Mouse (Mus musculus) heart, embryonic 16.5 days (tissue): ENCODE results near the gene Pla2g4d. TPM values are rescaled to one million over a fixed set of nuclear protein-coding genes. Genes with fewer than 3 reads are reported as not detected.

Experiments used
- ATAC-seq: fragments of 200-750 bp; cut with Nextera tagmentation; replicated peaks from 2 replicates; pipeline ENCODE4 v1.8.0; 2017; ENCODE audit warnings: moderate number of reproducible peaks; ENCODE audit not compliant: insufficient read depth, low FRiP score; ENCODE audit errors: extremely low read depth
- H3K27ac ChIP-seq: fragments of 300-500 bp; sonication (generic); 2 replicates; pipeline ENCODE4 v1.5.1; 2014; ENCODE audit warnings: mild to moderate bottlenecking, low read length, control low read depth, moderate library complexity
- H3K27me3 ChIP-seq: fragments of 300-500 bp; sonication (generic); 2 replicates; pipeline ENCODE4 v1.6.1; 2014; ENCODE audit warnings: low read length, mixed read lengths; ENCODE audit not compliant: control insufficient read depth, insufficient read depth
- H3K36me3 ChIP-seq: fragments of 300-500 bp; sonication (generic); 2 replicates; pipeline ENCODE4 v1.6.1; 2014; ENCODE audit not compliant: control insufficient read depth, insufficient read depth
- H3K4me1 ChIP-seq: fragments of 300-500 bp; sonication (generic); 2 replicates; pipeline ENCODE4 v1.6.1; 2014; ENCODE audit warnings: low read length, mixed read lengths; ENCODE audit not compliant: control insufficient read depth, insufficient read depth
- H3K4me2 ChIP-seq: fragments of 300-500 bp; sonication (generic); 2 replicates; pipeline ENCODE4 v1.6.1; 2014; ENCODE audit warnings: low read depth, mild to moderate bottlenecking, control low read depth, low read length
- H3K4me3 ChIP-seq: fragments of 300-500 bp; sonication (generic); 2 replicates; pipeline ENCODE4 v1.5.1; 2014; ENCODE audit warnings: mild to moderate bottlenecking, control low read depth, low read length
- H3K9ac ChIP-seq: fragments of 300-500 bp; sonication (generic); 2 replicates; pipeline ENCODE4 v1.6.1; 2014; ENCODE audit warnings: low read length, control low read depth
- H3K9me3 ChIP-seq: fragments of 300-500 bp; sonication (generic); replicated peaks from 2 replicates; pipeline ENCODE4 v1.6.1; 2016; ENCODE audit warnings: low read length; ENCODE audit not compliant: control insufficient read depth
- WGBS: fragments of 180-500 bp; shearing (Covaris S2); extraction: QIAGEN DNeasy Blood & Tissue Kit; methylation state at CpG from one replicate; pipeline ENCODE4 v1.1.7; 2014; 5-methylcytosine and 5-hydroxymethylcytosine counted together
- polyA plus RNA-seq: library from polyadenylated mRNA; unstranded; fragments of >200 nt; fragmentation: Nextera tagmentation; extraction: Ambion mirVana; gene quantifications from 2 replicates; pipeline ENCODE4 v1.2.1, GENCODE M21; 2015

Gene Pla2g4d
- polyA plus RNA-seq, 1 experiment from 2014 or later = not detected

DNA sequence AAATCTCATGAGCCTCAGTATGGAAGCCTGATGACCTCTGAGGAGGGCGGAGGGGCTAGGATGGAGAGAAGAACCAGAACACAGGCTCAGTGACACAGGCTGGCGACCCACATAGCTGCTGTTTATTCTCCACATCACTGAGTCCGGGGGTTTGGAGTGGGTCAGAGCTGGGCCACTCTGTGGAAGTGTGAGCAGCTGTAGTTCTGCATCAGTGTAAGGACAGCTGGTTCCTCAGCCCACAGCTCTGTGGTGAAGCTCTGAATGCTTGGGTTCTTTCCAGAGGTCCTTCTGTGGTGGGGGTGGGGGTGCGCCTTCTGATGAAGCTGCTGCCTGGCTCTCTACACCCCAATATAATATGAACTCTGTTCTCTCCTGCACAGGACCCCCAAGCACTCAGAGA lies 10.9 kb upstream of the Pla2g4d start:
- Histone ChIP-seq H3K9ac (no peak overlapping the region), H3K27me3 (no peaks in the 10 kb centered on the region), H3K9me3 (peaks cover 2% of the 10 kb centered on the region; the same call in 1 of the 2 replicates), H3K36me3 (no peaks in the 10 kb centered on the region), H3K4me2 (no peak overlapping the region), H3K4me1 (0 out of 2 replicates have a peak, but pooled peaks cover 2% of the 10 kb centered on the region), H3K27ac (no peak overlapping the region), H3K4me3 (no peak overlapping the region)
- no peak for ATAC-seq
- WGBS = 68% methylated on average over 4 of the region's 4 CpGs

GRCm38 (mm10) chr2:120296160-120296559 lies 7.2 kb upstream of the Pla2g4d start:
- Histone ChIP-seq H3K27me3 (no peaks in the 10 kb centered on the region), H3K9me3 (peaks cover under 1% of the 10 kb centered on the region; the same call in 1 of the 2 replicates), H3K4me1 (no peaks in the 10 kb centered on the region), H3K9ac (no peak overlapping the region), H3K4me2 (no peak overlapping the region), H3K36me3 (no peaks in the 10 kb centered on the region), H3K27ac (no peak overlapping the region), H3K4me3 (no peak overlapping the region)
- WGBS = 20% methylated on average over 2 of the region's 2 CpGs
- ATAC-seq = no peak

DNA sequence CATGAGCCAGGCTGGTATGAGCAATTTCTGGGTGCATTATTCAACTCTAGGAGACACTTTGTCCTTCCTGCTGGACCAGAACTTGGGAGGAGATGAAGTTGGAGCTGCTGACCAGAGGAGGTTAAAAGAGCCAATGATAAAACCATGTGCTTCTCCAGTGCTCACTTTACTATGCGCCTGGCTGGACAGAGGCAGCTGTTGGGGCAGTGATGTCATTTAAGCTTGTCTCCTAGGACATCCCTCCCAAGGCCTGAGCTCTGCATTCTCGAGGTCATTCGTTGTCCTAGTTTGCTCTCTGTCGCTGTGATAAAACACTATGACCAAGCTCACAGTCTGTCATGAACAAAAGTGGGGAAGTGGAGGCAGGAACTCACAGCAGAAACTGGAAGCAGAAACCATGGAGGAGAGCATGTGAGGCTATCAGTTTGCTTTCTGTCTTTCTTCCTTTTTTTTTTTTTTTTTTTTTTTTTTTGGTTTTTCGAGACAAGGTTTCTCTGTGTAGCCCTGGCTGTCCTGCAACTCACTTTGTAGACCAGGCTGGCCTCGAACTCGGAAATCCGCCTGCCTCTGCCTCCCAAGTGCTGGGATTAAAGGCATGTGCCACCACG lies 2.6 kb upstream of the Pla2g4d start:
- ATAC-seq = no peak
- no peak overlapping the region for H3K4me3 ChIP-seq
- H3K9ac ChIP-seq = no peak overlapping the region
- 77% methylated on average over 8 of the region's 9 CpGs for WGBS
- no peaks in the 10 kb centered on the region for H3K27me3 ChIP-seq
- H3K36me3 ChIP-seq = no peaks in the 10 kb centered on the region
- H3K4me1 ChIP-seq = no peaks in the 10 kb centered on the region
- H3K4me2 ChIP-seq = no peak overlapping the region
- no peaks in the 10 kb centered on the region for H3K9me3 ChIP-seq
- H3K27ac ChIP-seq = no peak overlapping the region

DNA sequence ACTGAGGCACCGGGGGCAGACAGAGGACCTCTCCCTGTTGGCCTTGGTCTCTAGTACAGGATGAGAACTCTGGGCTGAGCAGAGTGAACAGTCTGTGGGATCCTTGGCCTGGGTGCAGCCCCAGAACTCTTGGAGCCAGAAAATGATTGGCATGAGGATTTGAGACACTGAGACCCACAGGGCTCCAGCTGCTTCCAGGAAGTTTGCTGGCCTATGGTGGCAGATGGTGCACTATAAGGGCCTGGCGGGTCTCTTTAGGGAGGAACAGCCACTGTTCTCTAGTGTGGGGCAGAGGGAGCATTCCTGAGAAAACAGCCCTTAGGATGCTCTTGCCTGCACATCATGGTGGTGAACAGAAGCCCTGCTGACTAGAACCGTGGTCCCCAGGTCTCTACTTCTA lies 596 bp downstream of the Pla2g4d start:
- no peak overlapping the region for H3K9ac ChIP-seq
- no peak overlapping the region for H3K4me2 ChIP-seq
- 77% methylated on average over 3 of the region's 3 CpGs for WGBS
- no peaks in the 10 kb centered on the region for H3K9me3 ChIP-seq
- H3K36me3 ChIP-seq = no peaks in the 10 kb centered on the region
- H3K4me1 ChIP-seq = no peaks in the 10 kb centered on the region
- no peak for ATAC-seq
- no peak overlapping the region for H3K4me3 ChIP-seq
- no peak overlapping the region for H3K27ac ChIP-seq
- H3K27me3 ChIP-seq = no peaks in the 10 kb centered on the region

- Histone ChIP-seq H3K27ac (no peak overlapping the region), H3K4me3 (no peak overlapping the region), H3K4me1 (no peaks in the 10 kb centered on the region), H3K27me3 (no peaks in the 10 kb centered on the region), H3K9me3 (no peaks in the 10 kb centered on the region), H3K4me2 (no peak overlapping the region), H3K36me3 (no peaks in the 10 kb centered on the region), H3K9ac (no peak overlapping the region)
- WGBS = 72% methylated on average over 4 of the region's 4 CpGs
- ATAC-seq = no peak
Observed at GRCm38 (mm10) chr2:120285639-120286038, 3.4 kb downstream of the Pla2g4d start.

GRCm38 (mm10) chr2:120284705-120285104 lies 4.3 kb downstream of the Pla2g4d start:
- Histone ChIP-seq H3K4me2 (no peak overlapping the region), H3K27me3 (no peaks in the 10 kb centered on the region), H3K27ac (no peak overlapping the region), H3K4me1 (no peaks in the 10 kb centered on the region), H3K36me3 (no peaks in the 10 kb centered on the region), H3K4me3 (no peak overlapping the region), H3K9me3 (no peaks in the 10 kb centered on the region), H3K9ac (no peak overlapping the region)
- ATAC-seq = no peak

DNA sequence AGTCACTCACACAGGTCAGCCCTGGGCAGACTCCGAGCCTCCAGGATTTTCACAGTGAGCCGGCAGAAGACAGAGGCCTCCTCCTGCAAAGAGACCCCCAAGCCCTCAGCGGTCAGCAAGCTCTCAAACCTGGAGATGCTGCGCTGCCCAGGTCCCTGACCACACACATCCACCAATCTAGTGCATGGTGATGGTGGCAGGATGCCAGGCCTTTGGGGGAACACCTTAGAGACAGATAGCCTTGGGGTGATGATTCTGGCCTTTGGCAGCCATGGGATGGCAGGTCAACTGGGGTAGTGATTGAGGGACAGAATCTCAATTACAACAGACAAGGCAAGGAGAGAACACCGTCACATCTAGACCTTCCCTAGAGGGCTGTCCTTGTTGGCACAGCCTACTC lies 4.9 kb downstream of the Pla2g4d start:
- no peaks in the 10 kb centered on the region for H3K36me3 ChIP-seq
- no peak overlapping the region for H3K27ac ChIP-seq
- H3K27me3 ChIP-seq = no peaks in the 10 kb centered on the region
- ATAC-seq = no peak
- H3K4me2 ChIP-seq = no peak overlapping the region
- 78% methylated on average over 5 of the region's 5 CpGs for WGBS
- no peaks in the 10 kb centered on the region for H3K9me3 ChIP-seq
- H3K4me1 ChIP-seq = no peaks in the 10 kb centered on the region
- H3K9ac ChIP-seq = no peak overlapping the region
- no peak overlapping the region for H3K4me3 ChIP-seq

DNA sequence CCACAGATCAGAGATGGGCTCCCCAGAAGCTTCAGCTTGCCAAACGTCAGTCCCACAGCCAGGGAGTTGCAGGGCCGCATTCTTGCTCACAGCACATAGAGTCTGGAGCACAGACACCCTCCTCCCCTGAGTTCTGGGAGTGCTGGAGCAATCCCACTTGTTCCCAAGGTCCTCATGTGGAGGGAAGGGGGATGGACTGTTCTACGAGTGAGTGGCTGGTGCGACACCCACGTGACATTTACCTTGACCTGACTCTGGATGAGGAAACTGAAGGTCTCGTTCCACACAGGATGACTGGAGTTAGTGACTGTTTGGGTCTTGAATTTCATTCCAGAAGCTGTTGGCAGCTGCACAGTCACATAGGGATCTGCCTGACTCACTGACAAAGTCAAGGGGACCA lies 5.4 kb downstream of the Pla2g4d start:
- Histone ChIP-seq H3K4me3 (no peak overlapping the region), H3K9ac (no peak overlapping the region), H3K27ac (no peak overlapping the region), H3K4me1 (no peaks in the 10 kb centered on the region), H3K9me3 (no peaks in the 10 kb centered on the region), H3K4me2 (no peak overlapping the region), H3K27me3 (no peaks in the 10 kb centered on the region), H3K36me3 (no peaks in the 10 kb centered on the region)
- WGBS = 55% methylated on average over 6 of the region's 6 CpGs
- no peak for ATAC-seq

- H3K27ac ChIP-seq = no peak overlapping the region
- no peaks in the 10 kb centered on the region for H3K27me3 ChIP-seq
- 39% methylated on average over 3 of the region's 3 CpGs for WGBS
Observed at GRCm38 (mm10) chr2:120281221-120281620, 7.8 kb downstream of the Pla2g4d start.

More at GRCm38 (mm10) chr2:120281221-120281620, 7.8 kb downstream of the Pla2g4d start:
- Histone ChIP-seq H3K36me3 (no peaks in the 10 kb centered on the region), H3K4me3 (no peak overlapping the region), H3K9me3 (no peaks in the 10 kb centered on the region), H3K4me1 (no peaks in the 10 kb centered on the region), H3K4me2 (no peak overlapping the region), H3K9ac (no peak overlapping the region)
- ATAC-seq = no peak
